In the genomic region with DNA sequence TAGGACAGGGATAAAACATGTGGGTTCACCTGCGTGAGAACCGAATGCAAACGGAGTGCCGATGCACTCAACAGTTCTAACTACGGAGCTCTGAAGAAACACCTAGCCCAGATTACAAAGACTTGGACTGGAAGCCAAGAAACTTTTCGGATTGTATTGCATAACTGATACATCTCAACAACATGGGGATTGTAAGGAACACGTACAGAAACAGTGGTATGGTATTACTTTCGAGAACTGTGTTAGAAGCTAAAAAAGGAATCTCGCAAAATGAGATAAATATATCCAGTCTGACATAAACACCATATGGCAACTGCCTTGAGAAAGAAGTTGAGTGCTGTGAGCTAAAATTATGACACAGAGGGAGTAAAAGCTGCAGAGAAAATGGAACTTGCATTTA, we compare ENCODE assay signal across 23 mouse cellular contexts.
DNase-seq lines count a peak whose midpoint lies in the region; ATAC-seq and TF ChIP-seq lines count a peak whose summit lies in the region.
"Had no signal": no experiment of that assay in that cellular context is flagged by ENCODE, and none has a peak within 500 bp of the region (broad histone marks: within the 10 kb centered on the region; RNA-seq: fewer than 3 reads in every experiment).

No protein-coding gene starts in this region.

- WGBS in forebrain, embryonic 14.5 days = 91% methylated on average over 9 of the region's 9 CpGs
- 75% methylated on average over 9 of the region's 9 CpGs for WGBS in forebrain, postnatal 0 days
- 87% methylated on average over 9 of the region's 9 CpGs for WGBS in heart, embryonic 11.5 days (ENCODE audit: insufficient replicate concordance)

- ATAC-seq in forebrain, embryonic 14.5 days = no peak
- ATAC-seq in forebrain, postnatal 0 days = no peak
- no peak for ATAC-seq in heart, embryonic 11.5 days (replicated peaks; ENCODE audit: insufficient number of reproducible peaks, low FRiP score, low TSS enrichment)
- ATAC-seq: CD4-positive, CD25-positive, alpha-beta regulatory T cell, adult 4 months; inflammation-experienced regulatory T-cells, adult 6 months; Patski had no signal

- no peak overlapping the region for H3K4me3 ChIP-seq in forebrain, embryonic 14.5 days (ENCODE audit: low read depth, low read length)
- H3K4me3 ChIP-seq in forebrain, postnatal 0 days (ENCODE audit: low read depth, low read length) = no peak overlapping the region
- H3K4me3 ChIP-seq in heart, embryonic 11.5 days (ENCODE audit: low read depth, low read length) = no peak overlapping the region
- no peak overlapping the region for H3K4me3 ChIP-seq in layer of hippocampus, adult 2 months
- H3K4me3 ChIP-seq: embryonic facial prominence, embryonic 12.5 days; erythroblast, embryonic 14.5 days; hindbrain, embryonic 13.5 days had no signal

- H3K9ac ChIP-seq in forebrain, embryonic 14.5 days (ENCODE audit: low read length) = no peak overlapping the region
- no peak overlapping the region for H3K9ac ChIP-seq in forebrain, postnatal 0 days
- H3K9ac ChIP-seq in heart, embryonic 11.5 days (ENCODE audit: low read depth, low read length) = no peak overlapping the region
- H3K9ac ChIP-seq: embryonic facial prominence, embryonic 12.5 days; hindbrain, embryonic 13.5 days had no signal

- peaks cover 10% of the 10 kb centered on the region for H3K4me1 ChIP-seq in forebrain, embryonic 14.5 days (ENCODE audit: control insufficient read depth, insufficient read depth, low read length)
- H3K4me1 ChIP-seq in forebrain, postnatal 0 days (ENCODE audit: insufficient read depth) = peaks cover 13% of the 10 kb centered on the region
- peaks cover 28% of the 10 kb centered on the region for H3K4me1 ChIP-seq in heart, embryonic 11.5 days (ENCODE audit: control insufficient read depth, insufficient read depth, low read length)

- no peaks in the 10 kb centered on the region for H3K9me3 ChIP-seq in forebrain, embryonic 14.5 days (replicated peaks; ENCODE audit: control insufficient read depth, low read length)
- no peaks in the 10 kb centered on the region for H3K9me3 ChIP-seq in forebrain, postnatal 0 days (ENCODE audit: low read length)
- no peaks in the 10 kb centered on the region for H3K9me3 ChIP-seq in heart, embryonic 11.5 days (replicated peaks; ENCODE audit: control insufficient read depth, low read length)
- H3K9me3 ChIP-seq: embryonic facial prominence, embryonic 12.5 days; hindbrain, embryonic 13.5 days; megakaryocyte, embryonic 14.5 days had no signal

- no peak overlapping the region for H3K27ac ChIP-seq in forebrain, embryonic 14.5 days (ENCODE audit: low read depth, low read length)
- no peak overlapping the region for H3K27ac ChIP-seq in forebrain, postnatal 0 days (ENCODE audit: low read depth, low read length)
- 0 out of 2 replicates have a peak overlapping the region, but pooled peaks have one; percentile 16 for H3K27ac ChIP-seq in heart, embryonic 11.5 days (ENCODE audit: low read depth, low read length)
- H3K27ac ChIP-seq in layer of hippocampus, adult 2 months = peak overlapping the region; percentile 83
- H3K27ac ChIP-seq: hindbrain, embryonic 13.5 days had no signal

- H3K36me3 ChIP-seq in forebrain, embryonic 14.5 days (ENCODE audit: control insufficient read depth, insufficient read depth, low read length) = peaks cover 16% of the 10 kb centered on the region
- peaks cover 11% of the 10 kb centered on the region for H3K36me3 ChIP-seq in forebrain, postnatal 0 days (ENCODE audit: insufficient read depth)
- 0 out of 2 replicates have a peak, but pooled peaks cover 5% of the 10 kb centered on the region for H3K36me3 ChIP-seq in heart, embryonic 11.5 days (ENCODE audit: control insufficient read depth, insufficient read depth, low read length)

- no peaks in the 10 kb centered on the region for H3K27me3 ChIP-seq in forebrain, embryonic 14.5 days (replicated peaks; ENCODE audit: control insufficient read depth, insufficient read depth, low read length)
- H3K27me3 ChIP-seq in forebrain, postnatal 0 days (ENCODE audit: insufficient read depth, low read length) = no peaks in the 10 kb centered on the region
- H3K27me3 ChIP-seq in heart, embryonic 11.5 days (ENCODE audit: control insufficient read depth, insufficient read depth, low read length) = no peaks in the 10 kb centered on the region
- H3K27me3 ChIP-seq: embryonic facial prominence, embryonic 12.5 days; hindbrain, embryonic 13.5 days; megakaryocyte, embryonic 14.5 days; Patski had no signal

- DNase-seq in forebrain, embryonic 14.5 days (ENCODE audit: low spot score) = peak; percentile 42
- DNase-seq in forebrain, postnatal 0 days = no peak
- no peak for DNase-seq in heart, adult 9 months (ENCODE audit: low spot score in 2 of 2)
- DNase-seq in layer of hippocampus, adult 2 months (ENCODE audit: low spot score in 2 of 2) = no peak
- no peak for DNase-seq in layer of hippocampus, adult 9-10 months (ENCODE audit: low spot score)
- DNase-seq in fat pad, adult 2 months (ENCODE audit: extremely low read depth, low read depth, low spot score) = peak; percentile 43
- DNase-seq: adrenal gland, adult 8-10 months; cerebellum, postnatal 10 days; gastrocnemius, postnatal 36 days; kidney, adult 2 months; kidney, postnatal 10 days; liver; lung, postnatal 10 days; midbrain, embryonic 14.5 days; thymus, postnatal 25 days had no signal

- no peak overlapping the region for H3K4me2 ChIP-seq in forebrain, embryonic 14.5 days (ENCODE audit: low read length)
- H3K4me2 ChIP-seq in forebrain, postnatal 0 days (ENCODE audit: low read depth) = no peak overlapping the region
- H3K4me2 ChIP-seq in heart, embryonic 11.5 days = no peak overlapping the region
- H3K4me2 ChIP-seq: embryonic facial prominence, embryonic 12.5 days; hindbrain, embryonic 13.5 days had no signal

- TF ChIP-seq CTCF in forebrain, postnatal 0 days (IDR thresholded peaks at IDR 0.05; ENCODE audit: low read depth) = no peak
- no peak for TF ChIP-seq CTCF in layer of hippocampus, adult 2 months (conservative IDR thresholded peaks at IDR 0.05)

Comparison
In these comparisons a context has a peak if more than half of its experiments do, and no peak if none do; other contexts are left out.
1. DNase-seq: peak in forebrain, embryonic 14.5 days (single experiment) and fat pad, adult 2 months (single experiment); none in forebrain, postnatal 0 days (single experiment), heart, adult 9 months (0 of 2), layer of hippocampus, adult 2 months (0 of 2) and layer of hippocampus, adult 9-10 months (single experiment).
2. H3K27ac ChIP-seq: peak in heart, embryonic 11.5 days (single experiment) and layer of hippocampus, adult 2 months (single experiment); none in forebrain, embryonic 14.5 days (single experiment) and forebrain, postnatal 0 days (single experiment).